Mouse (Mus musculus) CH12.LX (cell line): ENCODE results near the gene Fgd2. TPM values are rescaled to one million over a fixed set of nuclear protein-coding genes. Genes with fewer than 3 reads are reported as not detected.

Experiments used
- DNase-seq: peaks from one replicate; pipeline ENCODE4 v3.0.0-alpha.2; 2013; ENCODE audit errors: extremely low read depth
- H3K27ac ChIP-seq: 2 replicates; pipeline ENCODE4 v1.5.1; 2012; ENCODE audit warnings: low read depth, mild to moderate bottlenecking, control low read depth, moderate library complexity; ENCODE audit not compliant: insufficient read depth
- H3K27me3 ChIP-seq: replicated peaks from 2 replicates; pipeline ENCODE3; 2012; ENCODE audit warnings: inconsistent platforms
- H3K36me3 ChIP-seq, 2 experiments: replicated peaks in 1 of 2; 2 replicates each; pipeline versions ENCODE3 to v1.6.1; 2012; ENCODE audit warnings: inconsistent platforms in 1 of 2, low read length in 1 of 2, mild to moderate bottlenecking in 1 of 2, mixed read lengths in 1 of 2, moderate library complexity in 1 of 2; ENCODE audit not compliant: control insufficient read depth in 1 of 2, insufficient read depth in 1 of 2
- H3K4me1 ChIP-seq, 2 experiments: 2 replicates each; pipeline ENCODE4 v1.6.1; 2012; ENCODE audit warnings: inconsistent platforms in 1 of 2, moderate library complexity in 1 of 2; ENCODE audit not compliant: insufficient read depth in 2 of 2, control insufficient read depth in 1 of 2
- H3K4me2 ChIP-seq: 2 replicates; pipeline ENCODE4 v1.6.1; 2012; ENCODE audit warnings: low read depth, mild to moderate bottlenecking, control low read depth; ENCODE audit not compliant: poor library complexity, insufficient read depth, severe bottlenecking
- H3K4me3 ChIP-seq, 3 experiments: fragments of 150-350 bp in 1 of 3; sonication (generic) in 1 of 3; replicated peaks in 1 of 3; 2 replicates each; pipeline versions ENCODE3 to v1.5.1; 2011 to 2012; ENCODE audit warnings: low read depth in 2 of 3, low read length in 2 of 3, mild to moderate bottlenecking in 2 of 3, moderate library complexity in 2 of 3, control low read depth in 1 of 3, improper control_type of control experiment in 1 of 3, inconsistent platforms in 1 of 3, mixed read lengths in 1 of 3; ENCODE audit not compliant: poor library complexity in 1 of 3
- H3K79me2 ChIP-seq: replicated peaks from 2 replicates; pipeline ENCODE4 v1.6.1; 2012; ENCODE audit warnings: mild to moderate bottlenecking, moderate library complexity; ENCODE audit not compliant: control insufficient read depth, poor library complexity, insufficient read depth, severe bottlenecking; ENCODE audit errors: extremely low read depth
- H3K9ac ChIP-seq: 2 replicates; pipeline ENCODE4 v1.6.1; 2012; ENCODE audit warnings: low read depth, mild to moderate bottlenecking, control low read depth, moderate library complexity; ENCODE audit not compliant: insufficient read depth
- H3K9me3 ChIP-seq: replicated peaks from 2 replicates; pipeline ENCODE3; 2012; ENCODE audit warnings: low read length, inconsistent platforms, mixed read lengths
- BHLHE40 ChIP-seq: IDR thresholded peaks from 2 replicates; pipeline ENCODE4 v1.6.1; 2011; ENCODE audit warnings: mild to moderate bottlenecking, low read depth, low read length, improper control_type of control experiment
- CHD1 ChIP-seq: IDR thresholded peaks from 2 replicates; pipeline ENCODE4 v1.6.1; 2012; ENCODE audit warnings: low read depth, low read length, improper control_type of control experiment, inconsistent platforms
- CHD2 ChIP-seq: IDR thresholded peaks from 2 replicates; pipeline ENCODE4 v1.6.1; 2011; ENCODE audit warnings: low read length, improper control_type of control experiment
- CTCF ChIP-seq, 2 experiments: IDR thresholded peaks in 1 of 2; conservative IDR thresholded peaks in 1 of 2; 2 replicates each; pipeline ENCODE4 v1.5.1; 2011 to 2012; ENCODE audit warnings: low read depth in 2 of 2, low read length in 2 of 2, improper control_type of control experiment in 1 of 2, inconsistent platforms in 1 of 2, mild to moderate bottlenecking in 1 of 2, moderate library complexity in 1 of 2
- E2F4 ChIP-seq: IDR thresholded peaks from 2 replicates; pipeline ENCODE4 v1.6.1; 2011; ENCODE audit warnings: low read depth, low read length, improper control_type of control experiment; ENCODE audit not compliant: insufficient replicate concordance
- ELF1 ChIP-seq: IDR thresholded peaks from 2 replicates; pipeline ENCODE4 v1.6.1; 2014; ENCODE audit warnings: low read depth, mild to moderate bottlenecking, inconsistent platforms, low read length, improper control_type of control experiment
- EP300 ChIP-seq: IDR thresholded peaks from 2 replicates; pipeline ENCODE4 v1.6.1; 2011; ENCODE audit warnings: low read length, improper control_type of control experiment
- ETS1 ChIP-seq: conservative IDR thresholded peaks from 2 replicates; pipeline ENCODE4 v1.6.1; 2012; ENCODE audit warnings: low read depth, mild to moderate bottlenecking, inconsistent platforms, low read length, improper control_type of control experiment, moderate library complexity
- GABPA ChIP-seq: IDR thresholded peaks from 2 replicates; pipeline ENCODE4 v1.6.1; 2012; ENCODE audit warnings: low read depth, low read length, improper control_type of control experiment, inconsistent platforms; ENCODE audit not compliant: insufficient replicate concordance
- HCFC1 ChIP-seq: IDR thresholded peaks from 2 replicates; pipeline ENCODE4 v1.6.1; 2012; ENCODE audit warnings: low read depth, mild to moderate bottlenecking, inconsistent platforms, low read length, improper control_type of control experiment
- IRF4 ChIP-seq: IDR thresholded peaks from 2 replicates; pipeline ENCODE4 v1.6.1; 2014; ENCODE audit warnings: low read depth, mild to moderate bottlenecking, inconsistent platforms, low read length, improper control_type of control experiment
- JUN ChIP-seq: IDR thresholded peaks from 2 replicates; pipeline ENCODE4 v1.6.1; 2011; ENCODE audit warnings: low read depth, mild to moderate bottlenecking, low read length, improper control_type of control experiment, moderate library complexity; ENCODE audit not compliant: insufficient read depth
- JUND ChIP-seq: conservative IDR thresholded peaks from 2 replicates; pipeline ENCODE4 v1.6.1; 2011; ENCODE audit warnings: low read depth, low read length, improper control_type of control experiment
- KAT2A ChIP-seq: IDR thresholded peaks from 2 replicates; pipeline ENCODE4 v1.6.1; 2012; ENCODE audit warnings: low read length, improper control_type of control experiment, inconsistent platforms; ENCODE audit not compliant: insufficient replicate concordance
- MAFK ChIP-seq: IDR thresholded peaks from 2 replicates; pipeline ENCODE4 v1.6.1; 2011; ENCODE audit warnings: low read length, improper control_type of control experiment; ENCODE audit not compliant: insufficient replicate concordance
- MAX ChIP-seq: IDR thresholded peaks from 2 replicates; pipeline ENCODE4 v1.6.1; 2011; ENCODE audit warnings: low read length, improper control_type of control experiment
- MAZ ChIP-seq: IDR thresholded peaks from 2 replicates; pipeline ENCODE4 v1.6.1; 2012; ENCODE audit warnings: low read depth, mild to moderate bottlenecking, inconsistent platforms, low read length, improper control_type of control experiment, moderate library complexity
- MEF2A ChIP-seq: IDR thresholded peaks from 2 replicates; pipeline ENCODE4 v1.6.1; 2014; ENCODE audit warnings: low read depth, mild to moderate bottlenecking, inconsistent platforms, low read length, improper control_type of control experiment, borderline replicate concordance
- MXI1 ChIP-seq: IDR thresholded peaks from 2 replicates; pipeline ENCODE4 v1.6.1; 2011; ENCODE audit warnings: mild to moderate bottlenecking, low read depth, low read length, improper control_type of control experiment
- MYC ChIP-seq: IDR thresholded peaks from 2 replicates; pipeline ENCODE4 v1.6.1; 2011; ENCODE audit warnings: low read depth, mild to moderate bottlenecking, improper control_type of control experiment, low read length
- NELFE ChIP-seq: IDR thresholded peaks from 2 replicates; pipeline ENCODE4 v1.6.1; 2011; ENCODE audit warnings: low read depth, low read length, improper control_type of control experiment
- NRF1 ChIP-seq: IDR thresholded peaks from 2 replicates; pipeline ENCODE4 v1.6.1; 2014; ENCODE audit warnings: low read depth, mild to moderate bottlenecking, inconsistent platforms, low read length, improper control_type of control experiment, moderate library complexity
- PAX5 ChIP-seq: IDR thresholded peaks from 2 replicates; pipeline ENCODE4 v1.6.1; 2012; ENCODE audit warnings: low read length, inconsistent platforms, mixed read lengths
- POLR2A ChIP-seq: IDR thresholded peaks from 2 replicates; pipeline ENCODE4 v1.6.1; 2011; ENCODE audit warnings: low read depth, mild to moderate bottlenecking, improper control_type of control experiment, low read length
- POLR2AphosphoS2 ChIP-seq: IDR thresholded peaks from 2 replicates; pipeline ENCODE4 v1.6.1; 2011; ENCODE audit warnings: low read depth, low read length, improper control_type of control experiment
- RAD21 ChIP-seq: IDR thresholded peaks from 2 replicates; pipeline ENCODE4 v1.6.1; 2011; ENCODE audit warnings: low read depth, mild to moderate bottlenecking, low read length, improper control_type of control experiment, moderate library complexity
- RCOR1 ChIP-seq: conservative IDR thresholded peaks from 2 replicates; pipeline ENCODE4 v1.6.1; 2012; ENCODE audit warnings: low read depth, mild to moderate bottlenecking, inconsistent platforms, low read length, improper control_type of control experiment
- SIN3A ChIP-seq: IDR thresholded peaks from 2 replicates; pipeline ENCODE4 v1.6.1; 2012; ENCODE audit warnings: low read length, improper control_type of control experiment, inconsistent platforms
- SMC3 ChIP-seq: IDR thresholded peaks from 2 replicates; pipeline ENCODE4 v1.6.1; 2011; ENCODE audit warnings: low read depth, low read length, improper control_type of control experiment
- TBP ChIP-seq: conservative IDR thresholded peaks from 2 replicates; pipeline ENCODE4 v1.6.1; 2011; ENCODE audit warnings: low read depth, low read length, improper control_type of control experiment
- TCF12 ChIP-seq: IDR thresholded peaks from 2 replicates; pipeline ENCODE4 v1.6.1; 2014; ENCODE audit warnings: low read depth, mild to moderate bottlenecking, inconsistent platforms, low read length, improper control_type of control experiment
- UBTF ChIP-seq: IDR thresholded peaks from 2 replicates; pipeline ENCODE4 v1.6.1; 2012; ENCODE audit warnings: low read depth, mild to moderate bottlenecking, inconsistent platforms, low read length, improper control_type of control experiment, moderate library complexity
- USF1 ChIP-seq: IDR thresholded peaks from 2 replicates; pipeline ENCODE4 v1.6.1; 2014; ENCODE audit warnings: low read depth, mild to moderate bottlenecking, inconsistent platforms, low read length, improper control_type of control experiment
- USF2 ChIP-seq: conservative IDR thresholded peaks from 2 replicates; pipeline ENCODE4 v1.6.1; 2011; ENCODE audit warnings: low read depth, low read length, improper control_type of control experiment
- ZC3H11A ChIP-seq: IDR thresholded peaks from 2 replicates; pipeline ENCODE4 v1.6.1; 2012; ENCODE audit warnings: low read depth, mild to moderate bottlenecking, inconsistent platforms, low read length, improper control_type of control experiment
- ZKSCAN1 ChIP-seq: IDR thresholded peaks from 2 replicates; pipeline ENCODE4 v1.6.1; 2012; ENCODE audit warnings: low read depth, inconsistent platforms, low read length, improper control_type of control experiment, borderline replicate concordance
- ZMIZ1 ChIP-seq: IDR thresholded peaks from 2 replicates; pipeline ENCODE4 v1.6.1; 2012; ENCODE audit warnings: low read depth, mild to moderate bottlenecking, inconsistent platforms, low read length, improper control_type of control experiment
- ZNF384 ChIP-seq: IDR thresholded peaks from 2 replicates; pipeline ENCODE4 v1.6.1; 2012; ENCODE audit warnings: low read depth, low read length, improper control_type of control experiment, inconsistent platforms
- dilution Hi-C: fragments of 300-500 bp; cut with MboI; formaldehyde crosslinking; loops from 2 replicates; pipeline ENCODE4 v1.14.3; 2020; ENCODE audit warnings: low sequenced_read_pairs; ENCODE audit not compliant: extremely low pct_unique_long_range_greater_than_20kb, extremely low pct_ligation_motif_present
- in situ Hi-C: fragments of 300-500 bp; cut with MboI; formaldehyde crosslinking; loops from 3 replicates; pipeline ENCODE4 v1.14.3; 2019; ENCODE audit warnings: low sequenced_read_pairs, low pct_ligation_motif_present, low pct_unique_long_range_greater_than_20kb, mixed read lengths
- polyA plus RNA-seq: library from polyadenylated mRNA; unstranded; fragments of >175 nt; gene quantifications from 2 replicates; pipeline ENCODE4 v1.2.1, GENCODE M21; 2012; ENCODE audit warnings: low read depth; ENCODE audit not compliant: insufficient read length
- total RNA-seq, 2 experiments: library from RNA; depleted of rRNA; stranded (reverse); fragments of 300-350 nt in 1 of 2; fragments of >200 nt in 1 of 2; gene quantifications; 2 replicates each; pipeline ENCODE4 v1.2.3; 2012 to 2014

Gene Fgd2
- total and polyA plus RNA-seq, 3 experiments = 41.7 to 54.4 (median 48.3) TPM

DNA sequence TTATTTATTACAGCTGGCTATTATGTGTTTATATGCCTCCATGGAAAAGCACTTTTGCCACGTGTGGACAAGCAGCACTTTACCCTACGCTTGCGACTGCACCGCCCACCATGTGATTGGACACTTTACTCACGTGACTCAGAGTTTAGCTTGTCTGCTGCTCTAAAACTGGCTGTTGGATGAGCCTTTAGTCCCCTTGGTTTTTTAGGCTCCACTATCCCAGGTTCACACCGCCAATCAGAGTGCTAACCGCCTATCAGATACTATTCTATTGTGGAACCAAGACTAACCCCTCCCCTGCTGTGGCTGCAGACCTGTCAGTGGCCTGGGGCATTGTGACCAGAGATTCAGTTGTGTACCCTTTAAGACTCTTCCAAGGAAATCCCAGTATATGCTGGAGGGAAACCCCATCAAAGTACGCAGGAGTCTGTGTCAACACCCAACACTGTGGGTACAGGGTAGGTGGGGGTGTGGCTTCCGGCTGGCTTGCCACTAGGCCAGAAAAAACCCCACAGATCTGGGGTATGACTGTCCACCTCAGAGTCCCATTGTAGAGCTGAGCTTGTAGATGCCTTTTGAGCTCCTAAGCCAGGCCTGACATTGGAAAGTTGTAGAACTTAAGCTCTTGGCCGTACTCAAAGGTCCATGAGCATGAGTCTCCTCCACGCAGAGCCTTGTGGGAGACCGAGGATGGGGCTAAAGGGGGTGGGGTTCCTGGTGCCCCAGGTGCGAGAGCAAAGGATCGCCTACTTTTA, 32.8 kb downstream of the Fgd2 start:
- dilution Hi-C loops = no loop called here
- Histone ChIP-seq H3K79me2 (no peaks in the 10 kb centered on the region), H3K4me1 (peaks cover 17 to 53% of the 10 kb centered on the region in 2 experiments), H3K4me2 (peak overlapping the region; percentile 46), H3K9me3 (no peaks in the 10 kb centered on the region), H3K27me3 (no peaks in the 10 kb centered on the region), H3K4me3 (no peak overlapping the region), H3K27ac (peak overlapping the region; percentile 96), H3K36me3 (peaks cover 0 to 2% of the 10 kb centered on the region in 2 experiments), H3K9ac (peak overlapping the region; percentile 47)
- in situ Hi-C loops = no loop called here
- DNase-seq = peak; percentile 78
- TF ChIP-seq ZC3H11A (no peak), MAZ (peak; percentile 75), HCFC1 (peak; percentile 7; the same call in 1 of the 2 replicates), NELFE (peak; percentile 31), MEF2A (peak; percentile 83; the same call in 1 of the 2 replicates), MAX (peak; percentile 97), POLR2AphosphoS2 (0 out of 2 replicates have a peak, but pooled peaks have one; percentile 45), CTCF (conservative IDR thresholded peaks at IDR 0.05 in 1 of 2, IDR thresholded peaks at IDR 0.05 in 1 of 2; ENCODE audit: low read depth in 2 of 2, low read length in 2 of 2) (no peak), SMC3 (no peak; the same call in 1 of the 2 replicates), RCOR1 (no peak; the same call in 1 of the 2 replicates), ELF1 (no peak), USF2 (peak; percentile 84), MYC (peak; percentile 91), RAD21 (no peak), MXI1 (no peak), ZKSCAN1 (no peak), BHLHE40 (peak; percentile 98), MAFK (no peak), ETS1 (peak; percentile 92), TCF12 (peak; percentile 69), E2F4 (no peak), TBP (peak; percentile 55; the same call in 1 of the 2 replicates), UBTF (no peak), CHD2 (peak; percentile 70; the same call in 1 of the 2 replicates), SIN3A (peak; percentile 30; the same call in 1 of the 2 replicates), EP300 (0 out of 2 replicates have a peak, but pooled peaks have one; percentile 23), IRF4 (peak; percentile 53), ZNF384 (peak; percentile 76; the same call in 1 of the 2 replicates), ZMIZ1 (peak; percentile 75; the same call in 1 of the 2 replicates), POLR2A (peak; percentile 49), JUN (no peak), PAX5 (no peak), NRF1 (no peak), KAT2A (no peak), JUND (no peak), GABPA (no peak), USF1 (peak; percentile 84), CHD1 (0 out of 2 replicates have a peak, but pooled peaks have one; percentile 69)
